Mouse (Mus musculus) embryonic facial prominence, embryonic 12.5 days (tissue): ENCODE data around the gene Mslnl. TPM values are rescaled to one million over a fixed set of nuclear protein-coding genes. Genes with fewer than 3 reads are reported as not detected.

Experiments
- microRNA-seq: library from miRNA; unstranded; fragments of <30 nt; microRNA quantifications from one replicate; pipeline ENCODE4, GENCODE M21; 2017
- polyA plus RNA-seq: library from polyadenylated mRNA; unstranded; fragments of >200 nt; fragmentation: Nextera tagmentation; extraction: Ambion mirVana; gene quantifications from 2 replicates; pipeline ENCODE4 v1.2.1, GENCODE M21; 2016

Gene Mslnl
- polyA plus RNA-seq, 1 experiment from 2014 or later, result 0.35 TPM

Small RNA genes within 50 kb of the gene (microRNA-seq; reads per million reads assigned to microRNA genes)
- gene Gm25083 (not detected), gene Mir6966 (not detected)

Other genes with a start within 250 kb of the Mslnl start
- gene Sstr5, start 238.8 kb upstream of the Mslnl start, polyA plus RNA-seq, result 0.47 and 0.55 TPM in 2 replicates
- gene Sox8, start 165.4 kb upstream of the Mslnl start, polyA plus RNA-seq, result 11.8 and 13.2 TPM in 2 replicates
- 29.4 and 31.4 TPM in 2 replicates for gene Lmf1, start 157.0 kb upstream of the Mslnl start, polyA plus RNA-seq
- gene Gng13, start 18.9 kb upstream of the Mslnl start, polyA plus RNA-seq, result 2.6 and 5.6 TPM in 2 replicates
- 43.5 and 45.9 TPM in 2 replicates for gene Chtf18, start 8.6 kb upstream of the Mslnl start, polyA plus RNA-seq
- gene Rpusd1, start 8.4 kb upstream of the Mslnl start, polyA plus RNA-seq, result 27.0 and 29.1 TPM in 2 replicates
- 0.37 and 0.38 TPM in 2 replicates for gene Msln, start 18.3 kb downstream of the Mslnl start, polyA plus RNA-seq
- gene Narfl, start 37.7 kb downstream of the Mslnl start, polyA plus RNA-seq, result 23.9 and 25.6 TPM in 2 replicates
- 93.0 and 95.4 TPM in 2 replicates for gene Haghl, start 49.6 kb downstream of the Mslnl start, polyA plus RNA-seq
- gene Ccdc78, start 50.5 kb downstream of the Mslnl start, polyA plus RNA-seq, result 0.18 and 0.29 TPM in 2 replicates
- gene Fam173a, start 56.9 kb downstream of the Mslnl start, polyA plus RNA-seq, result 72.0 and 77.0 TPM in 2 replicates
- gene AC134908.4, start 59.6 kb downstream of the Mslnl start, polyA plus RNA-seq, result not detected in 2 replicates
- gene Metrn, start 61.1 kb downstream of the Mslnl start, polyA plus RNA-seq, result 58.7 and 65.9 TPM in 2 replicates
- 5.9 and 6.7 TPM in 2 replicates for gene Fbxl16, start 73.0 kb downstream of the Mslnl start, polyA plus RNA-seq
- 26.0 and 29.6 TPM in 2 replicates for gene Wdr24, start 87.6 kb downstream of the Mslnl start, polyA plus RNA-seq
- 53.9 and 57.0 TPM in 2 replicates for gene Jmjd8, start 92.8 kb downstream of the Mslnl start, polyA plus RNA-seq
- 334 and 338 TPM in 2 replicates for gene Stub1, start 97.4 kb downstream of the Mslnl start, polyA plus RNA-seq
- gene Rhbdl1, start 101.3 kb downstream of the Mslnl start, polyA plus RNA-seq, result 1.2 and 1.6 TPM in 2 replicates
- gene Gm20683, start 105.7 kb downstream of the Mslnl start, polyA plus RNA-seq, result 1.5 and 2.4 TPM in 2 replicates
- gene Rhot2, start 108.8 kb downstream of the Mslnl start, polyA plus RNA-seq, result 23.0 and 26.9 TPM in 2 replicates
- 36.3 and 42.0 TPM in 2 replicates for gene Wdr90, start 125.5 kb downstream of the Mslnl start, polyA plus RNA-seq
- gene Mcrip2, start 132.7 kb downstream of the Mslnl start, polyA plus RNA-seq, result 9.0 and 10.1 TPM in 2 replicates
- gene Mettl26, start 139.0 kb downstream of the Mslnl start, polyA plus RNA-seq, result 56.8 and 57.0 TPM in 2 replicates
- 0.45 and 0.62 TPM in 2 replicates for gene Wfikkn1, start 144.8 kb downstream of the Mslnl start, polyA plus RNA-seq
- gene Rab40c, start 183.7 kb downstream of the Mslnl start, polyA plus RNA-seq, result 37.4 and 40.9 TPM in 2 replicates
- gene Pigq, start 208.9 kb downstream of the Mslnl start, polyA plus RNA-seq, result 49.9 and 51.7 TPM in 2 replicates
- gene Nhlrc4, start 208.9 kb downstream of the Mslnl start, polyA plus RNA-seq, result 0.14 and 0.69 TPM in 2 replicates
- 0.14 and 0.20 TPM in 2 replicates for gene A930017K11Rik, start 216.5 kb downstream of the Mslnl start, polyA plus RNA-seq
- gene Capn15, start 249.8 kb downstream of the Mslnl start, polyA plus RNA-seq, result 33.1 and 34.6 TPM in 2 replicates